Mouse (Mus musculus): ENCODE measurements around the gene Dbi. TPM values are rescaled to one million over a fixed set of nuclear protein-coding genes. Genes with fewer than 3 reads are reported as not detected.

The Dbi gene
- 1,393 and 1,470 TPM in 2 replicates for polyA plus RNA-seq (2014; fragmentation: Nextera tagmentation; extraction: Ambion mirVana)

- H3K27me3 ChIP-seq (replicated peaks; ENCODE audit: control insufficient read depth, insufficient read depth, low read length): no peaks in the 10 kb centered on the region
- peaks cover 13% of the 10 kb centered on the region; the same call in 1 of the 2 replicates for H3K4me1 ChIP-seq (ENCODE audit: control insufficient read depth, insufficient read depth, low read length)
- peak within 1 kb of the TSS; percentile 78 for H3K4me2 ChIP-seq (ENCODE audit: low read length)
- H3K9ac ChIP-seq (ENCODE audit: low read length): peak within 1 kb of the TSS; percentile 74
- 2% methylated on average over 51 of the region's 52 CpGs for WGBS
- DNase-seq (ENCODE audit: low spot score): peak; percentile 99
- H3K4me3 ChIP-seq (ENCODE audit: low read depth, low read length): peak within 1 kb of the TSS; percentile 66
- H3K9me3 ChIP-seq (replicated peaks; ENCODE audit: control insufficient read depth, low read length): no peaks in the 10 kb centered on the region
- peak within 1 kb of the TSS; percentile 87 for H3K27ac ChIP-seq (ENCODE audit: low read depth, low read length)
- ATAC-seq: peak; percentile 95
- H3K36me3 ChIP-seq (ENCODE audit: control insufficient read depth, insufficient read depth, low read length): 0 out of 2 replicates have a peak, but pooled peaks cover 3% of the 10 kb centered on the region
Observed at GRCm38 (mm10) chr1:120120969-120121811, at the start of gene Dbi, which contains the start of gene 3110009E18Rik. Dbi (minus strand) TSS chr1:120121078. 3110009E18Rik (plus strand) TSS chr1:120121187.

- WGBS: 89% methylated on average over 7 of the region's 7 CpGs
- no peak overlapping the region for H3K9ac ChIP-seq (ENCODE audit: low read length)
- no peak overlapping the region for H3K4me3 ChIP-seq (ENCODE audit: low read depth, low read length)
- no peak for DNase-seq (ENCODE audit: low spot score)
- no peak for ATAC-seq
- no peaks in the 10 kb centered on the region for H3K4me1 ChIP-seq (ENCODE audit: control insufficient read depth, insufficient read depth, low read length)
- no peak overlapping the region for H3K4me2 ChIP-seq (ENCODE audit: low read length)
- H3K27ac ChIP-seq (ENCODE audit: low read depth, low read length): no peak overlapping the region
- H3K27me3 ChIP-seq (replicated peaks; ENCODE audit: control insufficient read depth, insufficient read depth, low read length): no peaks in the 10 kb centered on the region
- H3K36me3 ChIP-seq (ENCODE audit: control insufficient read depth, insufficient read depth, low read length): no peaks in the 10 kb centered on the region
- H3K9me3 ChIP-seq (replicated peaks; ENCODE audit: control insufficient read depth, low read length): no peaks in the 10 kb centered on the region
Observed at GRCm38 (mm10) chr1:120170307-120170706, 49.4 kb upstream of the Dbi start.

GRCm38 (mm10) chr1:120168674-120169073 lies 47.8 kb upstream of the Dbi start:
- no peaks in the 10 kb centered on the region for H3K9me3 ChIP-seq (replicated peaks; ENCODE audit: control insufficient read depth, low read length)
- H3K4me2 ChIP-seq (ENCODE audit: low read length): no peak overlapping the region
- H3K36me3 ChIP-seq (ENCODE audit: control insufficient read depth, insufficient read depth, low read length): no peaks in the 10 kb centered on the region
- H3K4me1 ChIP-seq (ENCODE audit: control insufficient read depth, insufficient read depth, low read length): no peaks in the 10 kb centered on the region
- no peak overlapping the region for H3K4me3 ChIP-seq (ENCODE audit: low read depth, low read length)
- no peaks in the 10 kb centered on the region for H3K27me3 ChIP-seq (replicated peaks; ENCODE audit: control insufficient read depth, insufficient read depth, low read length)
- no peak overlapping the region for H3K27ac ChIP-seq (ENCODE audit: low read depth, low read length)
- ATAC-seq (no peak), DNase-seq (ENCODE audit: low spot score) (no peak)
- 90% methylated on average over 7 of the region's 7 CpGs for WGBS
- H3K9ac ChIP-seq (ENCODE audit: low read length): no peak overlapping the region

- DNase-seq (ENCODE audit: low spot score): no peak
- Histone ChIP-seq H3K9me3 (replicated peaks; ENCODE audit: control insufficient read depth, low read length) (no peaks in the 10 kb centered on the region), H3K27ac (ENCODE audit: low read depth, low read length) (no peak overlapping the region), H3K36me3 (ENCODE audit: control insufficient read depth, insufficient read depth, low read length) (no peaks in the 10 kb centered on the region), H3K4me2 (ENCODE audit: low read length) (no peak overlapping the region), H3K4me1 (ENCODE audit: control insufficient read depth, insufficient read depth, low read length) (no peaks in the 10 kb centered on the region), H3K4me3 (ENCODE audit: low read depth, low read length) (no peak overlapping the region), H3K27me3 (replicated peaks; ENCODE audit: control insufficient read depth, insufficient read depth, low read length) (no peaks in the 10 kb centered on the region), H3K9ac (ENCODE audit: low read length) (no peak overlapping the region)
- no peak for ATAC-seq
- 83% methylated on average over 4 of the region's 4 CpGs for WGBS
Observed at GRCm38 (mm10) chr1:120168016-120168415, 47.1 kb upstream of the Dbi start.

- Histone ChIP-seq H3K9ac (ENCODE audit: low read length) (no peak overlapping the region), H3K4me2 (ENCODE audit: low read length) (no peak overlapping the region), H3K27ac (ENCODE audit: low read depth, low read length) (no peak overlapping the region), H3K36me3 (ENCODE audit: control insufficient read depth, insufficient read depth, low read length) (no peaks in the 10 kb centered on the region), H3K9me3 (replicated peaks; ENCODE audit: control insufficient read depth, low read length) (no peaks in the 10 kb centered on the region), H3K4me3 (ENCODE audit: low read depth, low read length) (no peak overlapping the region), H3K27me3 (replicated peaks; ENCODE audit: control insufficient read depth, insufficient read depth, low read length) (no peaks in the 10 kb centered on the region), H3K4me1 (ENCODE audit: control insufficient read depth, insufficient read depth, low read length) (no peaks in the 10 kb centered on the region)
- no peak for DNase-seq (ENCODE audit: low spot score)
- 47% methylated on average over 1 of the region's 1 CpGs for WGBS
- ATAC-seq: no peak
Observed at GRCm38 (mm10) chr1:120162616-120163015, 41.7 kb upstream of the Dbi start.

- 94% methylated on average over 5 of the region's 5 CpGs for WGBS
- Histone ChIP-seq H3K4me3 (ENCODE audit: low read depth, low read length) (no peak overlapping the region), H3K4me1 (ENCODE audit: control insufficient read depth, insufficient read depth, low read length) (no peaks in the 10 kb centered on the region), H3K9me3 (replicated peaks; ENCODE audit: control insufficient read depth, low read length) (no peaks in the 10 kb centered on the region), H3K9ac (ENCODE audit: low read length) (no peak overlapping the region), H3K27me3 (replicated peaks; ENCODE audit: control insufficient read depth, insufficient read depth, low read length) (no peaks in the 10 kb centered on the region), H3K36me3 (ENCODE audit: control insufficient read depth, insufficient read depth, low read length) (no peaks in the 10 kb centered on the region), H3K27ac (ENCODE audit: low read depth, low read length) (no peak overlapping the region), H3K4me2 (ENCODE audit: low read length) (no peak overlapping the region)
- DNase-seq (ENCODE audit: low spot score) (no peak), ATAC-seq (no peak)
Observed at GRCm38 (mm10) chr1:120161502-120161901, 40.6 kb upstream of the Dbi start.

- Histone ChIP-seq H3K4me2 (ENCODE audit: low read length) (no peak overlapping the region), H3K4me3 (ENCODE audit: low read depth, low read length) (no peak overlapping the region), H3K4me1 (ENCODE audit: control insufficient read depth, insufficient read depth, low read length) (no peaks in the 10 kb centered on the region), H3K9ac (ENCODE audit: low read length) (no peak overlapping the region), H3K27me3 (replicated peaks; ENCODE audit: control insufficient read depth, insufficient read depth, low read length) (no peaks in the 10 kb centered on the region), H3K27ac (ENCODE audit: low read depth, low read length) (no peak overlapping the region), H3K9me3 (replicated peaks; ENCODE audit: control insufficient read depth, low read length) (no peaks in the 10 kb centered on the region), H3K36me3 (ENCODE audit: control insufficient read depth, insufficient read depth, low read length) (no peaks in the 10 kb centered on the region)
- ATAC-seq (no peak), DNase-seq (ENCODE audit: low spot score) (no peak)
- 88% methylated on average over 9 of the region's 9 CpGs for WGBS
Observed at GRCm38 (mm10) chr1:120158474-120159127, 37.7 kb upstream of the Dbi start.

- WGBS: 15% methylated on average over 1 of the region's 1 CpGs
- Histone ChIP-seq H3K27me3 (replicated peaks; ENCODE audit: control insufficient read depth, insufficient read depth, low read length) (no peaks in the 10 kb centered on the region), H3K9me3 (replicated peaks; ENCODE audit: control insufficient read depth, low read length) (no peaks in the 10 kb centered on the region), H3K36me3 (ENCODE audit: control insufficient read depth, insufficient read depth, low read length) (no peaks in the 10 kb centered on the region), H3K4me3 (ENCODE audit: low read depth, low read length) (no peak overlapping the region), H3K4me1 (ENCODE audit: control insufficient read depth, insufficient read depth, low read length) (no peaks in the 10 kb centered on the region), H3K4me2 (ENCODE audit: low read length) (no peak overlapping the region), H3K9ac (ENCODE audit: low read length) (no peak overlapping the region), H3K27ac (ENCODE audit: low read depth, low read length) (no peak overlapping the region)
- ATAC-seq (no peak), DNase-seq (ENCODE audit: low spot score) (peak; percentile 64)
Observed at GRCm38 (mm10) chr1:120155325-120155724, 34.4 kb upstream of the Dbi start.

- ATAC-seq (no peak), DNase-seq (ENCODE audit: low spot score) (peak; percentile 45)
- Histone ChIP-seq H3K4me3 (ENCODE audit: low read depth, low read length) (no peak overlapping the region), H3K4me1 (ENCODE audit: control insufficient read depth, insufficient read depth, low read length) (no peaks in the 10 kb centered on the region), H3K9me3 (replicated peaks; ENCODE audit: control insufficient read depth, low read length) (no peaks in the 10 kb centered on the region), H3K36me3 (ENCODE audit: control insufficient read depth, insufficient read depth, low read length) (no peaks in the 10 kb centered on the region), H3K27ac (ENCODE audit: low read depth, low read length) (no peak overlapping the region), H3K9ac (ENCODE audit: low read length) (no peak overlapping the region), H3K27me3 (replicated peaks; ENCODE audit: control insufficient read depth, insufficient read depth, low read length) (no peaks in the 10 kb centered on the region), H3K4me2 (ENCODE audit: low read length) (no peak overlapping the region)
Observed at GRCm38 (mm10) chr1:120154232-120154631, 33.4 kb upstream of the Dbi start.

All from forebrain, embryonic 14.5 days (tissue).